Mouse (Mus musculus) cortical plate, adult 2 months (tissue): ENCODE results near the gene Rhof.

Source experiments
- CTCF ChIP-seq: fragments of 200-500 bp; IDR thresholded peaks from 2 replicates; pipeline ENCODE4 v1.5.1; 2011; ENCODE audit warnings: mild to moderate bottlenecking, control low read depth, low read length; ENCODE audit not compliant: insufficient read depth; ENCODE audit errors: extremely low read depth
- POLR2A ChIP-seq: fragments of 200-500 bp; IDR thresholded peaks from 2 replicates; pipeline ENCODE4 v1.6.1; 2011; ENCODE audit warnings: mild to moderate bottlenecking, low read length, control low read depth; ENCODE audit not compliant: insufficient read depth; ENCODE audit errors: extremely low read depth

GRCm38 (mm10) chr5:123146357-123146756 is 13.9 kb upstream of the Rhof start:
- TF ChIP-seq POLR2A: 0 out of 2 replicates have a peak, but pooled peaks have one; percentile 6
- no peak for TF ChIP-seq CTCF
